Mouse (Mus musculus): Measurements from ENCODE around the gene Osbpl9. TPM values are rescaled to one million over a fixed set of nuclear protein-coding genes. Genes with fewer than 3 reads are reported as not detected.
A peak's percentile ranks its signal among the peaks of the same experiment; 100 is the strongest.

Gene Osbpl9
- polyA plus RNA-seq (2015; fragmentation: Nextera tagmentation; extraction: Ambion mirVana) = 55.1 and 57.7 TPM in 2 replicates

- peak within 1 kb of the TSS; percentile 99 for H3K27ac ChIP-seq
- ATAC-seq (ENCODE audit: insufficient read depth, low FRiP score, low read depth) = peak; percentile 97
- H3K36me3 ChIP-seq = no peaks in the 10 kb centered on the region
- peak within 1 kb of the TSS; percentile 75 for H3K9ac ChIP-seq
- H3K9me3 ChIP-seq = no peaks in the 10 kb centered on the region
- WGBS = under 1% methylated on average over 59 of the region's 59 CpGs
- no peaks in the 10 kb centered on the region for H3K4me1 ChIP-seq
- peak within 1 kb of the TSS; percentile 93 for H3K4me3 ChIP-seq (replicated peaks)
- no peaks in the 10 kb centered on the region for H3K27me3 ChIP-seq (replicated peaks)
- peak within 1 kb of the TSS; percentile 94 for H3K4me2 ChIP-seq
These were observed at the start of gene Osbpl9 for GRCm38 (mm10) chr4:109201582-109202424. Gene Osbpl9 (minus strand): TSS chr4:109202272.

GRCm38 (mm10) chr4:109251605-109252004 is 49.5 kb upstream of the Osbpl9 start:
- no peak overlapping the region for H3K27ac ChIP-seq
- no peaks in the 10 kb centered on the region for H3K36me3 ChIP-seq
- no peak for ATAC-seq (ENCODE audit: insufficient read depth, low FRiP score, low read depth)
- H3K4me3 ChIP-seq (replicated peaks) = no peak overlapping the region
- no peaks in the 10 kb centered on the region for H3K9me3 ChIP-seq
- no peaks in the 10 kb centered on the region for H3K27me3 ChIP-seq (replicated peaks)
- no peak overlapping the region for H3K9ac ChIP-seq
- WGBS = 34% methylated on average over 3 of the region's 3 CpGs
- 0 out of 2 replicates have a peak, but pooled peaks cover 2% of the 10 kb centered on the region for H3K4me1 ChIP-seq
- H3K4me2 ChIP-seq = no peak overlapping the region

GRCm38 (mm10) chr4:109245016-109245620 is 43.0 kb upstream of the Osbpl9 start:
- no peak overlapping the region for H3K27ac ChIP-seq
- H3K4me2 ChIP-seq = no peak overlapping the region
- WGBS = 88% methylated on average over 6 of the region's 6 CpGs
- no peak overlapping the region for H3K9ac ChIP-seq
- H3K36me3 ChIP-seq = no peaks in the 10 kb centered on the region
- no peaks in the 10 kb centered on the region for H3K9me3 ChIP-seq
- no peak overlapping the region for H3K4me3 ChIP-seq (replicated peaks)
- H3K4me1 ChIP-seq = no peaks in the 10 kb centered on the region
- H3K27me3 ChIP-seq (replicated peaks) = no peaks in the 10 kb centered on the region
- no peak for ATAC-seq (ENCODE audit: insufficient read depth, low FRiP score, low read depth)

GRCm38 (mm10) chr4:109244506-109244905 is 42.4 kb upstream of the Osbpl9 start:
- 81% methylated on average over 7 of the region's 7 CpGs for WGBS
- Histone ChIP-seq H3K27me3 (replicated peaks) (no peaks in the 10 kb centered on the region), H3K27ac (no peak overlapping the region), H3K4me1 (no peaks in the 10 kb centered on the region), H3K4me2 (no peak overlapping the region), H3K4me3 (replicated peaks) (no peak overlapping the region), H3K9ac (no peak overlapping the region), H3K36me3 (no peaks in the 10 kb centered on the region), H3K9me3 (no peaks in the 10 kb centered on the region)
- ATAC-seq (ENCODE audit: insufficient read depth, low FRiP score, low read depth) = no peak

- Histone ChIP-seq H3K27me3 (replicated peaks) (no peaks in the 10 kb centered on the region), H3K4me1 (no peaks in the 10 kb centered on the region), H3K9me3 (no peaks in the 10 kb centered on the region), H3K36me3 (no peaks in the 10 kb centered on the region), H3K4me3 (replicated peaks) (no peak overlapping the region), H3K27ac (peak overlapping the region; percentile 23; the same call in 1 of the 2 replicates), H3K9ac (no peak overlapping the region), H3K4me2 (no peak overlapping the region)
- 47% methylated on average over 4 of the region's 4 CpGs for WGBS
- ATAC-seq (ENCODE audit: insufficient read depth, low FRiP score, low read depth) = no peak
These were observed 39.9 kb upstream of the Osbpl9 start for GRCm38 (mm10) chr4:109241934-109242333.

- H3K9me3 ChIP-seq = no peaks in the 10 kb centered on the region
- no peak for ATAC-seq (ENCODE audit: insufficient read depth, low FRiP score, low read depth)
- no peak overlapping the region for H3K4me3 ChIP-seq (replicated peaks)
- no peak overlapping the region for H3K27ac ChIP-seq
- no peaks in the 10 kb centered on the region for H3K4me1 ChIP-seq
- no peaks in the 10 kb centered on the region for H3K27me3 ChIP-seq (replicated peaks)
- H3K4me2 ChIP-seq = no peak overlapping the region
- H3K9ac ChIP-seq = no peak overlapping the region
- no peaks in the 10 kb centered on the region for H3K36me3 ChIP-seq
These were observed 39.1 kb upstream of the Osbpl9 start for GRCm38 (mm10) chr4:109241221-109241620.

GRCm38 (mm10) chr4:109238428-109239268 is 36.6 kb upstream of the Osbpl9 start:
- 78% methylated on average over 24 of the region's 24 CpGs for WGBS
- no peak overlapping the region for H3K27ac ChIP-seq

GRCm38 (mm10) chr4:109236186-109236879 is 34.3 kb upstream of the Osbpl9 start:
- ATAC-seq (ENCODE audit: insufficient read depth, low FRiP score, low read depth) = no peak
- Histone ChIP-seq H3K4me3 (replicated peaks) (no peak overlapping the region), H3K27ac (no peak overlapping the region), H3K36me3 (no peaks in the 10 kb centered on the region), H3K4me2 (no peak overlapping the region), H3K4me1 (no peaks in the 10 kb centered on the region), H3K9ac (no peak overlapping the region), H3K27me3 (replicated peaks) (no peaks in the 10 kb centered on the region), H3K9me3 (no peaks in the 10 kb centered on the region)
- WGBS = 75% methylated on average over 7 of the region's 7 CpGs

More at GRCm38 (mm10) chr4:109238428-109239268, 36.6 kb upstream of the Osbpl9 start:
- Histone ChIP-seq H3K27me3 (replicated peaks) (no peaks in the 10 kb centered on the region), H3K9ac (no peak overlapping the region), H3K36me3 (no peaks in the 10 kb centered on the region), H3K4me2 (no peak overlapping the region), H3K4me1 (no peaks in the 10 kb centered on the region), H3K9me3 (no peaks in the 10 kb centered on the region), H3K4me3 (replicated peaks) (no peak overlapping the region)
- no peak for ATAC-seq (ENCODE audit: insufficient read depth, low FRiP score, low read depth)

- no peaks in the 10 kb centered on the region for H3K9me3 ChIP-seq
- H3K4me2 ChIP-seq = no peak overlapping the region
- ATAC-seq (ENCODE audit: insufficient read depth, low FRiP score, low read depth) = no peak
- H3K27ac ChIP-seq = no peak overlapping the region
- no peaks in the 10 kb centered on the region for H3K36me3 ChIP-seq
- no peak overlapping the region for H3K4me3 ChIP-seq (replicated peaks)
- no peaks in the 10 kb centered on the region for H3K4me1 ChIP-seq
- H3K9ac ChIP-seq = no peak overlapping the region
- WGBS = 64% methylated on average over 9 of the region's 9 CpGs
- no peaks in the 10 kb centered on the region for H3K27me3 ChIP-seq (replicated peaks)
These were observed 32.8 kb upstream of the Osbpl9 start for GRCm38 (mm10) chr4:109234806-109235350.

- no peak within 1 kb of the TSS for H3K4me3 ChIP-seq (replicated peaks)
- H3K9ac ChIP-seq = no peak within 1 kb of the TSS
- H3K36me3 ChIP-seq = no peaks in the 10 kb centered on the region
- no peaks in the 10 kb centered on the region for H3K9me3 ChIP-seq
- no peaks in the 10 kb centered on the region for H3K27me3 ChIP-seq (replicated peaks)
- H3K4me1 ChIP-seq = no peaks in the 10 kb centered on the region
- WGBS = 79% methylated on average over 2 of the region's 2 CpGs
- no peak within 1 kb of the TSS for H3K4me2 ChIP-seq
- H3K27ac ChIP-seq = no peak within 1 kb of the TSS
- ATAC-seq (ENCODE audit: insufficient read depth, low FRiP score, low read depth) = no peak
These were observed 32.1 kb upstream of the Osbpl9 start, which contains the start of gene Calr4 for GRCm38 (mm10) chr4:109234185-109234584. Gene Calr4 (plus strand): TSS chr4:109234485.

- Histone ChIP-seq H3K4me1 (no peaks in the 10 kb centered on the region), H3K4me3 (replicated peaks) (no peak overlapping the region), H3K27ac (no peak overlapping the region), H3K27me3 (replicated peaks) (no peaks in the 10 kb centered on the region), H3K4me2 (no peak overlapping the region), H3K36me3 (no peaks in the 10 kb centered on the region), H3K9ac (no peak overlapping the region), H3K9me3 (no peaks in the 10 kb centered on the region)
- 42% methylated on average over 7 of the region's 7 CpGs for WGBS
- ATAC-seq (ENCODE audit: insufficient read depth, low FRiP score, low read depth) = no peak
These were observed 27.8 kb upstream of the Osbpl9 start for GRCm38 (mm10) chr4:109229766-109230279.

All from stomach, embryonic 15.5 days (tissue).